Mouse (Mus musculus): Measurements from ENCODE around the gene Ntng1. TPM values are rescaled to one million over a fixed set of nuclear protein-coding genes. Genes with fewer than 3 reads are reported as not detected.

Gene Ntng1
- polyA plus RNA-seq, 1 experiment = 0.05 TPM

DNA sequence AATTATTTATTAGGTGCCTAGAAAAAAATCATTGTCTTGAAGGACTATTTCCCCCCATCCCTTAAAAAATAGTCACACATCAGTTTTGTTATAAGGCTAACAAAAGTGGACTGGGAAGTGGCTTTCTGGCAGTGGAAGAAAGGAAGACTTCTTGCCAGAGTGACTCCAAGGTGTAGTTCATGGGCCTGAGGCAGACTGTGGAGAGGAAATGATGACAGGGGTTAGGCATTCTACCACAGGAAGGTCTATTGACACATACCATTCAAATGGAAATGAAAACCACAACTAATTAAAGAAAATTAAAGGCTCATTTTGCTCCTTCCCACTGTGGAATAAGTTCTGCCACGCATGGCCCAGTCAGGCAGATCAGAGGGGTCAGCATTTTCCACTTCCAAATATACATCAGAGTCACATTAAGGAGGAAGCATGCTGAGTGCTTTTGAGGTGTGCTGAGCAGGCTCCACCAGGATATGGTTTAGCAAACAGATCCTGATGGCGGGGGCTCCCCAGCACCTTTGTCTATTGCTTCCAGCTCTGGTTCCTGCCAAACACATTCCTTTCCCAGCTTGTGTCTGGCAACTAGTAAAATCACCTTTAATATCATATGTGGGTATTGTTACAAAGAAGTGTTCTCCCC is 403.2 kb downstream of the Ntng1 start:
- Histone ChIP-seq H3K36me3 (ENCODE audit: control insufficient read depth, insufficient read depth, low read length) (no peaks in the 10 kb centered on the region), H3K4me3 (ENCODE audit: extremely low read depth, insufficient read depth, insufficient read length) (no peak overlapping the region), H3K4me1 (ENCODE audit: control insufficient read depth, insufficient read depth, insufficient read length) (no peaks in the 10 kb centered on the region), H3K27ac (ENCODE audit: insufficient read depth, low read length) (no peak overlapping the region), H3K27me3 (ENCODE audit: control insufficient read depth, insufficient read depth, low read length) (no peaks in the 10 kb centered on the region)
- TF ChIP-seq CTCF (IDR thresholded peaks at IDR 0.05; ENCODE audit: extremely low read depth, insufficient read depth, insufficient read length, insufficient replicate concordance) = no peak
- TF ChIP-seq POLR2A (IDR thresholded peaks at IDR 0.05; ENCODE audit: low read depth, low read length) = no peak
- DNase-seq (ENCODE audit: low read depth in 1 of 2, low spot score in 2 of 2) = no peak
- whole genome bisulfite sequencing = 60% methylated on average over 2 of the region's 2 CpGs

DNA sequence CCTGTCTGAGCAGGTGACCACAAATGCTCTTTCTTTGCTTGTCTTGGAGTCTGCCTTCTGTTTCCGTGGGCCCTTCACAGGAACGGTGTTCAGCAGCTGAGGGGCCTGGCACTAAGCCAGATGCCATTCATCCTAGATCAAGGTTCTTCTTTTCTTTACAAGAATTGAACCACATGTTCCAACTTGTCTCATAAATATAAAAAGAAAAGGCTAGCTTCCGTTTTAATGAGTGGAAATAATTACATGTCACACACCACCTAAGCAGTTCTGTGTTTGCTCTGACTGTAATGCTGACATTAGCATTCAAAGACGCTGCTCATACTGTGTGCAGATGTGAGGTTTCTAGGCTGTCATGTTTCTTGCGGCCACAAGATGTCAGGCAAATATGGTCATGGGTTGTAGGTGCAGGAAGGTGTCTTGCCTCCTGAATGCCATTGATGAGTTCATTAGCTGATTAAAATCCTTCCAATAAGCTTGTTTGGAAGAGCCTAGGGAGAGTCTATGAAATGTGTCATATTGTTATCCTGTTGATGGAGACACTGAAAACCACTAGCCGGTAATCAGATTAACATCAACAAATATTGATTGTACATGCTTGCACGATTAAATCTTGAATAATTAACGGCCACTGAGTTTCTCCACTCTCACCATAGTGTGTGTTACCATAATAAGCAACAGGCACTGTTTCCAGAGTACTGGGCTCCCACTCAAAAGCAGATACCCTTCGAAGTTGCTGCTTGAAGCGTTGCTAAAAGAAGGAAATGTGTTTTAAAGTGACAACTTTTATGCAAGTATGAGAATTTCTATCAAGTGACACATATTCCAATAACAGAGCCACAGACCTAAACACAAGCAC is 411.3 kb downstream of the Ntng1 start:
- WGBS = 33% methylated on average over 10 of the region's 10 CpGs
- Histone ChIP-seq H3K4me1 (ENCODE audit: control insufficient read depth, insufficient read depth, insufficient read length) (no peaks in the 10 kb centered on the region), H3K27ac (ENCODE audit: insufficient read depth, low read length) (no peak overlapping the region), H3K4me3 (ENCODE audit: extremely low read depth, insufficient read depth, insufficient read length) (no peak overlapping the region), H3K27me3 (ENCODE audit: control insufficient read depth, insufficient read depth, low read length) (no peaks in the 10 kb centered on the region), H3K36me3 (ENCODE audit: control insufficient read depth, insufficient read depth, low read length) (no peaks in the 10 kb centered on the region)
- no peak for TF ChIP-seq CTCF (IDR thresholded peaks at IDR 0.05; ENCODE audit: extremely low read depth, insufficient read depth, insufficient read length, insufficient replicate concordance)
- no peak for TF ChIP-seq POLR2A (IDR thresholded peaks at IDR 0.05; ENCODE audit: low read depth, low read length)
- DNase-seq (ENCODE audit: low read depth in 1 of 2, low spot score in 2 of 2) = no peak

DNA sequence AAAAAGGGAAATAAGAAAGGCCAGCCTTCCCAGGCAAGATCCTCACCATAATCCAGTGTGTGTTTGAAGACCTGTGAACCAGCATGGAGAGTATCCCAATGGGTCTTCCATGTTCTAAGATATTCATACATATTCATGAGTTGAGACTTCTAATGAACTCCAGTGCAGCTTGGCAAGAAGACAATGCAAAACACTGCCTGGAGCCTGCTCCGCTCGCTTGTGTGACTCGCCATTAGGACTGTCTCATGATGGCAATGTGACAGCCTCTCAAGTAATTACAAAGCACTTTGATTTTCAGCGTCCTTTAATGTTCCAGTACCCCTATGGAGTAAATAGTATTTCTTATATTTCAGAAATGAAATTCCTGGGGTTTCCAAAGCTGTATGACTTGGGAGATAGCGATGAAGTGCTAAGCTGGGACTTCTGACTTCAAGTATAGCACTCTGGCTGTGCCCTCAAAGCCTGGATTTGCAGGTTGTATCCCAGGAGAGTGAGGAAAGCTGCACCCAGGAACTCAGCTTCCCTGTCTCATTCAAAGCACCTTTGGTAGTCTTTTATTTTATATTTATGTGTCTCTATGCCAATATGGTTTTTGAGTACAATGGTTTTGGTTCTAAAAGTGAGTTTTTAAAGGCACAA is 412.1 kb downstream of the Ntng1 start:
- TF ChIP-seq CTCF (IDR thresholded peaks at IDR 0.05; ENCODE audit: extremely low read depth, insufficient read depth, insufficient read length, insufficient replicate concordance) (no peak), POLR2A (IDR thresholded peaks at IDR 0.05; ENCODE audit: low read depth, low read length) (no peak)
- no peaks in the 10 kb centered on the region for H3K4me1 ChIP-seq (ENCODE audit: control insufficient read depth, insufficient read depth, insufficient read length)
- no peak overlapping the region for H3K27ac ChIP-seq (ENCODE audit: insufficient read depth, low read length)
- 82% methylated on average over 5 of the region's 5 CpGs for WGBS
- DNase-seq (ENCODE audit: low read depth in 1 of 2, low spot score in 2 of 2) = no peak
- H3K4me3 ChIP-seq (ENCODE audit: extremely low read depth, insufficient read depth, insufficient read length) = no peak overlapping the region
- no peaks in the 10 kb centered on the region for H3K27me3 ChIP-seq (ENCODE audit: control insufficient read depth, insufficient read depth, low read length)
- no peaks in the 10 kb centered on the region for H3K36me3 ChIP-seq (ENCODE audit: control insufficient read depth, insufficient read depth, low read length)

Other genes starting within 250 kb of the Ntng1 start
- gene Prmt6, start 107.0 kb upstream of the Ntng1 start, polyA plus RNA-seq (2012; rRNA removed) = 8.4 and 11.1 TPM in 2 replicates